18 mouse cellular contexts compared by ENCODE assay signal in the genomic region with DNA sequence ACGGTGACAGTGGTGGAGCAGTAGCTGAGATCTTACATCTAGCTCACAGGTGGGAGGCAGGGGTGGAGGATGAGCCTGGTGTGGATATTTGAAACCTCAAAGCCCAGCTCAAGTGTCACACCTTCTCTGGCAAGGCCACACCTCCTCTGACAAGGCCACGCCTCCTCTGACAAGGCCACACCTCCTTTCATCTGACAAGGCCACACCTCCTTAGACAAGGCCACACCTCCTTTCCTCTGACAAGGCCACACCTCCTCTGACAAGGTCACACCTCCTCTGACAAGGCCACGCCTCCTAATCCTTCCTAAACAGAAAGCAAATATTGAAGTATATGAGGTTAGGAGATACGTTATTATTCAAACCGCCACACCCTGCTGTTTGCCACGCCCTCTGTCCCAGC.
"Had no signal": no experiment of that assay in that cellular context is flagged by ENCODE, and none has a peak within 500 bp of the region (broad histone marks: within the 10 kb centered on the region; RNA-seq: fewer than 3 reads in every experiment).

No protein-coding gene starts in this region.

- H3K4me3 ChIP-seq: kidney, embryonic 15.5 days; left cerebral cortex, adult 2 months; limb, embryonic 12.5 days; liver, embryonic 13.5 days; lung, embryonic 15.5 days; neural tube, embryonic 13.5 days had no signal

- H3K36me3 ChIP-seq: kidney, embryonic 15.5 days; limb, embryonic 12.5 days; liver, embryonic 13.5 days; lung, embryonic 15.5 days; neural tube, embryonic 13.5 days had no signal

- H3K9me3 ChIP-seq: kidney, embryonic 15.5 days; lung, embryonic 15.5 days; neural tube, embryonic 13.5 days had no signal

- H3K9ac ChIP-seq: kidney, embryonic 15.5 days; limb, embryonic 12.5 days; liver, embryonic 13.5 days; liver, postnatal 0 days; lung, embryonic 15.5 days; neural tube, embryonic 13.5 days had no signal

- H3K27ac ChIP-seq: kidney, embryonic 15.5 days; left cerebral cortex, adult 2 months; limb, embryonic 12.5 days; liver, embryonic 13.5 days; lung, embryonic 15.5 days; macrophage; neural tube, embryonic 13.5 days had no signal

- ATAC-seq: liver, postnatal 0 days; midbrain, embryonic 16.5 days had no signal

- H3K4me2 ChIP-seq: kidney, embryonic 15.5 days; limb, embryonic 12.5 days; liver, embryonic 13.5 days; lung, embryonic 15.5 days; midbrain, embryonic 11.5 days; neural tube, embryonic 13.5 days had no signal

- H3K27me3 ChIP-seq: liver, embryonic 13.5 days; lung, embryonic 15.5 days; neural tube, embryonic 13.5 days had no signal

- DNase-seq: kidney, adult 18-20 months; kidney, postnatal 14 days; liver; liver, embryonic 13.5 days; liver, postnatal 0 days; lung, postnatal 14 days; retina, postnatal 1 day; right cerebral cortex, postnatal 4 days; spleen, adult 18-20 months; thymus, postnatal 4 days had no signal
